Mouse (Mus musculus): Measurements from ENCODE around the gene Rhbdf1. TPM values are rescaled to one million over a fixed set of nuclear protein-coding genes. Genes with fewer than 3 reads are reported as not detected.

Gene Rhbdf1
- polyA plus RNA-seq, 1 experiment from 2014 or later, result 28.2 TPM

DNA sequence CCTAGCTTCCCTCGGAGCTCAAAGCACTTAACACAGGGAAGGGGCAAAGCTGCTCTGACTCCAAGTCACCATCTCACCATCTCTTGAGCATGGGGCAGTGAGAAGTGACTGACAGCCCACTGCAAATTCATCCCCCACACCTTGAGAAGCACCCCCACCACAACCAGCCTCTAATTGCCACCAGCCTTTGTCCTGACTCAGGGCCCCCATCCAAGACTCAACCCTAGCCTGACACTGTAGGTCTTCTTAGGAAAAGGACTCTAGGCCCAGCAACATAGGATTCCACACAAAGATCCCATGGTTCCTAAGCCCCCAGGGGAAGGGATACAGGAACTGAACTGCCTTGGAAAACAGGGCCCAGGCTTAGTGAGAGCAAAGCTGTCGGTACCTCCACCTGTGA lies 14.0 kb upstream of the Rhbdf1 start:
- no peak overlapping the region for H3K27ac ChIP-seq (ENCODE audit: low read depth, low read length)
- ATAC-seq (replicated peaks; ENCODE audit: insufficient number of reproducible peaks, low FRiP score, low TSS enrichment), result no peak
- H3K9me3 ChIP-seq (replicated peaks; ENCODE audit: control insufficient read depth, low read length), result no peaks in the 10 kb centered on the region
- no peak overlapping the region for H3K4me3 ChIP-seq (ENCODE audit: low read depth, low read length)
- H3K4me1 ChIP-seq (ENCODE audit: control insufficient read depth, insufficient read depth, low read length), result peaks cover 6% of the 10 kb centered on the region; the same call in 1 of the 2 replicates
- peaks cover 23% of the 10 kb centered on the region for H3K36me3 ChIP-seq (ENCODE audit: control insufficient read depth, insufficient read depth, low read length)
- no peaks in the 10 kb centered on the region for H3K27me3 ChIP-seq (ENCODE audit: control insufficient read depth, insufficient read depth, low read length)
- WGBS (ENCODE audit: insufficient replicate concordance), result 76% methylated on average over 2 of the region's 2 CpGs
- H3K9ac ChIP-seq (ENCODE audit: low read depth, low read length), result no peak overlapping the region
- no peak overlapping the region for H3K4me2 ChIP-seq

DNA sequence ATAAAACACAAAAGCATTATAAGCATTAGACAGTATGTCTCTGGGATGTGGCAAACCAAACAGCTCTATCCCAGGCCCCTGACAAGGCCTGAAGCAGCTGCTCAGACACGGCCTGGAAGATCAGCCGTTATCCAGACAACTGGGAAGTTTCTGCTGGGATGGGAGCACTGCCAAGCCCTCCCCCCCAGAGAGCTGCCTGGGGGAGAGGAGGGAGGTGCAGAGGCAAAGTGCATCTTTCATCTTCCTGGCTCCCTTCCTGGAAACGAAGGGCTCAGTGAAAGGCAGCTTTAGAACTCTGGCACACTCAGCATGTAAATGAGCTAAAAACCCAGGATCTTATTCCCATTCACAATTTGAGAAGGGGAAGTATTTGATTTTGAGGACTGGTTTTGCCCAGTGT lies 13.5 kb upstream of the Rhbdf1 start:
- Histone ChIP-seq H3K4me3 (ENCODE audit: low read depth, low read length) (no peak overlapping the region), H3K27me3 (ENCODE audit: control insufficient read depth, insufficient read depth, low read length) (no peaks in the 10 kb centered on the region), H3K27ac (ENCODE audit: low read depth, low read length) (no peak overlapping the region), H3K9ac (ENCODE audit: low read depth, low read length) (no peak overlapping the region), H3K4me2 (no peak overlapping the region), H3K9me3 (replicated peaks; ENCODE audit: control insufficient read depth, low read length) (no peaks in the 10 kb centered on the region), H3K36me3 (ENCODE audit: control insufficient read depth, insufficient read depth, low read length) (peaks cover 21% of the 10 kb centered on the region), H3K4me1 (ENCODE audit: control insufficient read depth, insufficient read depth, low read length) (peaks cover 6% of the 10 kb centered on the region; the same call in 1 of the 2 replicates)
- WGBS (ENCODE audit: insufficient replicate concordance), result 50% methylated on average over 3 of the region's 3 CpGs
- ATAC-seq (replicated peaks; ENCODE audit: insufficient number of reproducible peaks, low FRiP score, low TSS enrichment), result no peak

DNA sequence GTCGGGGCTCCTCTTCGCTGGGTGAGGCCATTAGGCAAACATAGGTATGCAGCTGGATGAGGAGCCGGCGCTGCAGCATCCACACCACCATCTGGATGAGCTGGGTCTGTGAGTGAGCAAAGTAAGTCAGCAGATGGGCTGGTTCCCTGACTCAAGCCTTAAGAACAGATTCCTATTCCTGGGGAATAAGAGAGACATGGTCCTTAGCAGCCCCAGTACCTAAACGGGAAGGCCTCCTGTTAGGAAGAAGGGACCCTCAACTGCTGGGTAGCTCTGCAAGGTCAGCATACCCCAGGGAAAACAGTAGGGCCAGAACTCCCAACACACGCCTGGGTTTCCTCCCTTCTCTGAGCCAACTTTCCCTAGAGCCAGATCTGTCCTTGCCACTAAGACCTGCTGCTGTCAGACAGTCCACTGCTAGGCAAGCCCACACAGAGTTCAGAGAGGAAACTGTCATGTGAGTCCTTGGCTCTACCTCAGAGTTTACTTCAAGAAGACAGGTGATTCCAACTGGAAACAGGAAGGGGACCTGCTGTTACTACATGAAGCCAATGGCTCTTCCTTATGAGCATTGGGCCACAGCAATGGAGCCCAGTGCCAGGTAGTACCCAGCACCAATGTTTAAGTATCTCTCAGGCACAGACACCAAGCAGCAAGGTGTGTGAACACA lies 12.9 kb upstream of the Rhbdf1 start:
- H3K9ac ChIP-seq (ENCODE audit: low read depth, low read length), result no peak overlapping the region
- 88% methylated on average over 6 of the region's 6 CpGs for WGBS (ENCODE audit: insufficient replicate concordance)
- H3K36me3 ChIP-seq (ENCODE audit: control insufficient read depth, insufficient read depth, low read length), result peaks cover 17% of the 10 kb centered on the region
- no peak overlapping the region for H3K4me2 ChIP-seq
- no peaks in the 10 kb centered on the region for H3K9me3 ChIP-seq (replicated peaks; ENCODE audit: control insufficient read depth, low read length)
- H3K27ac ChIP-seq (ENCODE audit: low read depth, low read length), result no peak overlapping the region
- H3K27me3 ChIP-seq (ENCODE audit: control insufficient read depth, insufficient read depth, low read length), result no peaks in the 10 kb centered on the region
- ATAC-seq (replicated peaks; ENCODE audit: insufficient number of reproducible peaks, low FRiP score, low TSS enrichment), result no peak
- no peak overlapping the region for H3K4me3 ChIP-seq (ENCODE audit: low read depth, low read length)
- H3K4me1 ChIP-seq (ENCODE audit: control insufficient read depth, insufficient read depth, low read length), result peaks cover 6% of the 10 kb centered on the region; the same call in 1 of the 2 replicates

DNA sequence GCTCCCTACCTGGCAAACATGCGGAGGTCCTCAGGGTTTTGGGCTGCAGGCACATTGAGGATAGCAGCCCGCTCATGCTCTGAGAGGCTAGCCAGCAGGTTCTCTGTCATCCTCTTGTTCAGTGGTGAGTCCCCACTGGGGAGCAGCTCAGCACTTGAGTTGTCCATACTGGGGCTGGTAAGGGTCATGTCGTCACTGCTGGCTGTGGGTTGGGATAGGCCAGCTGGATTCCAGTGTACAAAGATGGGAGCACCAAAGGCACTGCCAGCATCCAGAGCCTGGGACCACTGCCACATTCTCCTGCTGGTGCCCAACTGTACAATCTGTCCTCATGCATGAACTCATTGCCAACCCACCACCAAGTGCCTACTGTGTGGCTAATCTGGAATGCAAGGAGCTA lies 11.8 kb upstream of the Rhbdf1 start:
- Histone ChIP-seq H3K4me3 (ENCODE audit: low read depth, low read length) (no peak overlapping the region), H3K9ac (ENCODE audit: low read depth, low read length) (no peak overlapping the region), H3K36me3 (ENCODE audit: control insufficient read depth, insufficient read depth, low read length) (peaks cover 17% of the 10 kb centered on the region), H3K4me2 (no peak overlapping the region), H3K9me3 (replicated peaks; ENCODE audit: control insufficient read depth, low read length) (no peaks in the 10 kb centered on the region), H3K27ac (ENCODE audit: low read depth, low read length) (no peak overlapping the region), H3K27me3 (ENCODE audit: control insufficient read depth, insufficient read depth, low read length) (no peaks in the 10 kb centered on the region), H3K4me1 (ENCODE audit: control insufficient read depth, insufficient read depth, low read length) (peaks cover 6% of the 10 kb centered on the region; the same call in 1 of the 2 replicates)
- 87% methylated on average over 3 of the region's 3 CpGs for WGBS (ENCODE audit: insufficient replicate concordance)
- ATAC-seq (replicated peaks; ENCODE audit: insufficient number of reproducible peaks, low FRiP score, low TSS enrichment), result no peak

DNA sequence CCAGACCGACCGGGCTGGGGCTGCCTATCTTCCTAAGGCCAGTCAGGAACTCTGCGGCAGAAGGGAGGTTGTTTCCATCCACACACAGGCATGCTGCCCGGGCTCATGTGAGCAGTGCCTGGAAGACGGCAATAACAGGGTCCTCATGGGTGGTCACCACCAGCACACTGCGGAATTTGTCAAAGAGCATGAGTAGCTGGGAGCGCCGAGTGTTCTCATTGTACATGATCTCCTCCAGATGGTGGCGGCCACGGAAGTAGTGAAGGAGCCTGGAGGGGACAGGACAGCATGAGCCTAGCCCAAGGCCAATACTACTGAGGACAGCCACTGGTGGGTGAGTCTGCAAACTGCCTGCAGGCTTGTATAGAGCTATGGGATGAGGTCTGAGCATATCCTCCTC lies 10.7 kb upstream of the Rhbdf1 start:
- no peak overlapping the region for H3K4me3 ChIP-seq (ENCODE audit: low read depth, low read length)
- H3K4me1 ChIP-seq (ENCODE audit: control insufficient read depth, insufficient read depth, low read length), result peaks cover 6% of the 10 kb centered on the region; the same call in 1 of the 2 replicates
- WGBS (ENCODE audit: insufficient replicate concordance), result 83% methylated on average over 10 of the region's 10 CpGs
- H3K36me3 ChIP-seq (ENCODE audit: control insufficient read depth, insufficient read depth, low read length), result peaks cover 17% of the 10 kb centered on the region
- no peak overlapping the region for H3K4me2 ChIP-seq
- ATAC-seq (replicated peaks; ENCODE audit: insufficient number of reproducible peaks, low FRiP score, low TSS enrichment), result no peak
- no peaks in the 10 kb centered on the region for H3K9me3 ChIP-seq (replicated peaks; ENCODE audit: control insufficient read depth, low read length)
- no peaks in the 10 kb centered on the region for H3K27me3 ChIP-seq (ENCODE audit: control insufficient read depth, insufficient read depth, low read length)
- H3K9ac ChIP-seq (ENCODE audit: low read depth, low read length), result no peak overlapping the region
- no peak overlapping the region for H3K27ac ChIP-seq (ENCODE audit: low read depth, low read length)

DNA sequence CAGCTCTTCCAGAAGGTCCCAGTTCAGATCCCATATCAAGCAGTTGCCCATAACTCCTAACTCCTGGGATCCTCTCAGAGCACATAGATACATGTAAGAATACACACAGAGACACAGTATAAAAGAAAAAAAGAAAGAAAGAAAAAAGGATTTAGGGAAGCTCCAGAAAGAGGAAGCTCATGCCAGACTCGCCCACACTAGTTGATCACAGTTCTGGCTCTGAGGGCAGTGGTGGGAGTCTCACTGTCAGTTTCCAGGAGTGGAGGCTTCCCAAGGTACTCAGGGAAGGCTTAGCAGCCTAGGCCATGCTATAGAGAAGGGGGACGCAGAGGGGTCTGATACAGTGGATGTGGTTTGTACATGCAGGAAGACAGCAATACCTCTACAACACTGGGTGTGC lies 9.0 kb upstream of the Rhbdf1 start:
- Histone ChIP-seq H3K36me3 (ENCODE audit: control insufficient read depth, insufficient read depth, low read length) (peaks cover 13% of the 10 kb centered on the region), H3K9me3 (replicated peaks; ENCODE audit: control insufficient read depth, low read length) (no peaks in the 10 kb centered on the region), H3K4me2 (no peak overlapping the region), H3K27me3 (ENCODE audit: control insufficient read depth, insufficient read depth, low read length) (no peaks in the 10 kb centered on the region), H3K4me1 (ENCODE audit: control insufficient read depth, insufficient read depth, low read length) (peaks cover 11% of the 10 kb centered on the region; the same call in 1 of the 2 replicates), H3K27ac (ENCODE audit: low read depth, low read length) (no peak overlapping the region), H3K4me3 (ENCODE audit: low read depth, low read length) (no peak overlapping the region), H3K9ac (ENCODE audit: low read depth, low read length) (no peak overlapping the region)
- WGBS (ENCODE audit: insufficient replicate concordance), result 76% methylated on average over 2 of the region's 2 CpGs
- no peak for ATAC-seq (replicated peaks; ENCODE audit: insufficient number of reproducible peaks, low FRiP score, low TSS enrichment)

DNA sequence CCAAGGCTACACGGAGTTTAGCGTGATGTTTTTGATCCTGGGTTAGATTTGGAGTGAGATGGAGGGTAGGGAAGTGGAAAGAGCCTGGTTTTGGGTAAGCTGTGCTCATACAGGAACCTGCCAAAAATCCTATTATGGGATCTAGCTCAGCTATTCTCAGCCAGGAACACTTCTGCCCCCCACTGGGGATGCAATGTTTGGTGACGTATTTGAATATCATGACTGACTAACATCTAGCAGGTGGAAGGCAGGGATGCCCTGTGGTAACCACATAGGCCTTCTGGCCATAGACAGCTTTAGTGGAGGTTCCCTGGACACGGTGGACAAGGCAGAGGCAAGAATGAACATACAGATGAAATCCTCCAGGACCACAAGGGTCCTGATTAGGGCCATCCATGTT lies 8.1 kb upstream of the Rhbdf1 start:
- Histone ChIP-seq H3K36me3 (ENCODE audit: control insufficient read depth, insufficient read depth, low read length) (peaks cover 13% of the 10 kb centered on the region), H3K27ac (ENCODE audit: low read depth, low read length) (no peak overlapping the region), H3K27me3 (ENCODE audit: control insufficient read depth, insufficient read depth, low read length) (no peaks in the 10 kb centered on the region), H3K4me2 (no peak overlapping the region), H3K9me3 (replicated peaks; ENCODE audit: control insufficient read depth, low read length) (no peaks in the 10 kb centered on the region), H3K9ac (ENCODE audit: low read depth, low read length) (no peak overlapping the region), H3K4me1 (ENCODE audit: control insufficient read depth, insufficient read depth, low read length) (peaks cover 15% of the 10 kb centered on the region), H3K4me3 (ENCODE audit: low read depth, low read length) (no peak overlapping the region)
- WGBS (ENCODE audit: insufficient replicate concordance), result 83% methylated on average over 4 of the region's 4 CpGs
- ATAC-seq (replicated peaks; ENCODE audit: insufficient number of reproducible peaks, low FRiP score, low TSS enrichment), result no peak

DNA sequence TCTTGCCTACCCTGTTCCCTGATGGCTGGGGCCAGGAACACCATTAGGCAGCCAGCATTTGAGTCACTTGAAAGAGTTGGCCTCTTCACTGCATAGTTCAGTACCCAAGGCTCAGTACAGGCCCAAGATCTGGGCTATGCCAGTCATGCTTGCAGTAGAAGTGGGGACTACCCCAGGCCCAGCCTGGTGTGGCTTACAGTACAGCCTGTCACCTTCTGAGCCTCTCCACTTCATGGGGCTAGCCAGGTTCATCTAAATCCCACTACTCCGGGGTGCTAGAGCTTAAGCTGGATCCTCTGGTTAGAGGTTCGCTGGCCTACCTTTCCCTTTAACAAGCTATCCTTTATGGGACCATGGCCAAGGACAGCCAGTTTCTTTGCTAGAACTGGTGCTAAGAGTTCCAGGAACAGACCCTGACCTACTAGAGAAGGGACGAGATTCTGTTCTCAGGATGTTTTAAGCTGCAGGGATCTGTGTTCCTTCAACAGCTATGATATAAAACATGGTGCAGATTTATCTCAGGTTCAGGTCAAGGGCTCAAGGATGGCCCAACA lies 6.3 kb upstream of the Rhbdf1 start:
- Histone ChIP-seq H3K27me3 (ENCODE audit: control insufficient read depth, insufficient read depth, low read length) (no peaks in the 10 kb centered on the region), H3K4me3 (ENCODE audit: low read depth, low read length) (no peak overlapping the region), H3K9ac (ENCODE audit: low read depth, low read length) (peak overlapping the region; percentile 36; the same call in 1 of the 2 replicates), H3K27ac (ENCODE audit: low read depth, low read length) (no peak overlapping the region), H3K36me3 (ENCODE audit: control insufficient read depth, insufficient read depth, low read length) (peaks cover 9% of the 10 kb centered on the region), H3K4me1 (ENCODE audit: control insufficient read depth, insufficient read depth, low read length) (peaks cover 20% of the 10 kb centered on the region), H3K4me2 (no peak overlapping the region), H3K9me3 (replicated peaks; ENCODE audit: control insufficient read depth, low read length) (no peaks in the 10 kb centered on the region)
- whole genome bisulfite sequencing (ENCODE audit: insufficient replicate concordance), result 78% methylated on average over 3 of the region's 3 CpGs
- ATAC-seq (replicated peaks; ENCODE audit: insufficient number of reproducible peaks, low FRiP score, low TSS enrichment), result no peak

DNA sequence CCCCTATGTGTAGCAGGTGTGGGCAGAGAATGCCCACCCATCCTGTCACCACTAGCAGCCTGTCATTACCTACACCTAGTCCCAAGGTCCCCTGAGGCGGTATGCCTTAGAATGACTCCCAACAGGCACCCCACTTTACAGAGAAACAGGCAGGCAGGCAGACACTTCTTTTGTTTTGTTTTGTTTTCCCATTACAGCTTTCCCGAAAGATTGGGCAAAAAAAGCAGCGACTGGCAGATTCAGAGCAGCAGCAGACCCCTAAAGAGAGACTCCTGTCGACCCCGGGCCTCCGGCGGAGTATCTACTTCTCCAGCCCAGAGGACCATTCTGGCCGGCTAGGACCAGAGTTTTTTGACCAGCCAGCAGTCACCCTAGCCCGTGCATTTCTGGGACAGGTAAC lies 5.5 kb upstream of the Rhbdf1 start:
- Histone ChIP-seq H3K9me3 (replicated peaks; ENCODE audit: control insufficient read depth, low read length) (no peaks in the 10 kb centered on the region), H3K9ac (ENCODE audit: low read depth, low read length) (peak overlapping the region; percentile 83; the same call in 1 of the 2 replicates), H3K36me3 (ENCODE audit: control insufficient read depth, insufficient read depth, low read length) (peaks cover 7% of the 10 kb centered on the region), H3K4me3 (ENCODE audit: low read depth, low read length) (no peak overlapping the region), H3K4me1 (ENCODE audit: control insufficient read depth, insufficient read depth, low read length) (peaks cover 27% of the 10 kb centered on the region), H3K4me2 (no peak overlapping the region), H3K27ac (ENCODE audit: low read depth, low read length) (no peak overlapping the region), H3K27me3 (ENCODE audit: control insufficient read depth, insufficient read depth, low read length) (no peaks in the 10 kb centered on the region)
- ATAC-seq (replicated peaks; ENCODE audit: insufficient number of reproducible peaks, low FRiP score, low TSS enrichment), result no peak
- WGBS (ENCODE audit: insufficient replicate concordance), result 90% methylated on average over 9 of the region's 9 CpGs

Measured in heart, embryonic 11.5 days (tissue).